Mouse (Mus musculus): ENCODE measurements around the gene Gsx1.

The Gsx1 gene

GRCm38 (mm10) chr5:147207852-147208251, 19.4 kb downstream of the Gsx1 start:
- no peak for DNase-seq (ENCODE audit: low spot score)

GRCm38 (mm10) chr5:147208471-147208870, 20.0 kb downstream of the Gsx1 start:
- DNase-seq (ENCODE audit: low spot score): no peak

DNA sequence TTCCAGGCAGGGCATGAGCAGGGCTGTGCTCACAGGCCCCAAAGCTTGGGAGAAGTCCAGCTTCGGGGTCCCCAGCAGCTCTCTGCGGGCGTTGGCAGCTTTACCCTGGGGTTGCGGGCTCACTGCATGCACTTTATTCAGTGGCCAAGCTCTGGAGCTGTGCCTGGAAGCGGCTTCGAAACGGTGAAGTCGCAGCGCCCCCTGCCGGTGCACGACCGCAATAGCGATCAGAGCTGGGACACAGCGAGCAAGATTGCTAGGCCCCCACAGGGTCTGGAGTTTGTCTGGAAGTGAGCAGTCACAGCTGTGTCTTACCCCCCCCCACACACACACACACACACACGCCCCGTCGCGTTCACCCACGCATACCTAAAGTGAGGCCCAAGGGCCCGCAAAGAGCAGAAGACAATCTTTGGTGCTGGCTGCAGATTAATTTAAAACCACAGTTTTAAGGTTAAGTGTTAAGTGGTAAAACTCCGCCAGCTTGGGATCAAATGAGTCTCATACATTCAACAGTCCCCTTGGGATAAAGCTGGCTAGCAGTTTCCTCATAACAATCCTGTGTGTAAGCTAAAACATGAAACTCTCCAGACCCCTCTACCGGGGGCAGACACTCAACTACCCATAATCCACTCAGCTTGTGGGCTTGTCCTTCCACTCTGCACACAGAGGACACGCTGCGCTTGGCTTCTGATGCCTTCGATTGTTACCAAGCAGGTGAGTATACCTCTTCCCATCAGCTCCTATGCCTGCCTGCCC, 39.0 kb downstream of the Gsx1 start:
- peak; percentile 63 for DNase-seq (ENCODE audit: low spot score)

GRCm38 (mm10) chr5:147235406-147236309, 47.2 kb downstream of the Gsx1 start:
- no peak for DNase-seq (ENCODE audit: low spot score)

All from urinary bladder, postnatal 10 days (tissue).